ENCODE assay signal across 8 mouse cellular contexts in genomic region chr10:76344711-76345539, GRCm38 (mm10). TPM values are rescaled to one million over a fixed set of nuclear protein-coding genes. Genes with fewer than 3 reads are reported as not detected.
DNase-seq lines count a peak whose midpoint lies in the region; ATAC-seq and TF ChIP-seq lines count a peak whose summit lies in the region.

Gene Dip2a, minus strand, starts transcription at chr10:76345291.

- no peak for DNase-seq in Patski (ENCODE audit: low read depth, low spot score)
- peak; percentile 97 to 99 for DNase-seq in cerebellum, postnatal 14 days
- DNase-seq in frontal cortex, postnatal 25 days (ENCODE audit: low spot score in 2 of 2): peak; percentile 89 to 91
- DNase-seq in hindbrain, embryonic 14.5 days (ENCODE audit: low spot score): peak; percentile 97
- DNase-seq in layer of hippocampus, postnatal 36 days: peak; percentile 94 to 95
- DNase-seq in lung, postnatal 36 days: peak; percentile 97
- peak; percentile 94 for DNase-seq in retina, postnatal 1 day
- peak; percentile 91 to 95 for DNase-seq in urinary bladder, adult 18-20 months (ENCODE audit: low spot score in 2 of 2)

- H3K27ac ChIP-seq in hindbrain, embryonic 14.5 days: peak within 1 kb of the TSS; percentile 88

- peak within 1 kb of the TSS; percentile 75 for H3K4me3 ChIP-seq in hindbrain, embryonic 14.5 days (replicated peaks; ENCODE audit: low read length)

- peak within 1 kb of the TSS; percentile 81 for H3K9ac ChIP-seq in hindbrain, embryonic 14.5 days

- H3K4me2 ChIP-seq in hindbrain, embryonic 14.5 days (replicated peaks): peak within 1 kb of the TSS; percentile 82

- POLR2A ChIA-PET in Patski (lab: Charles Lee): interaction anchor here (1.1 kb wide), 1 partner anchor 15 kb away, joined by 4 read pairs; no protein-coding TSS in a partner anchor

- ATAC-seq in Patski: peak; percentile 91
- ATAC-seq in hindbrain, embryonic 14.5 days (ENCODE audit: low FRiP score): peak; percentile 94

- in situ Hi-C loops in Patski (cut with MboI; ENCODE audit: low pct_unique_long_range_greater_than_20kb): no loop called here

- no peaks in the 10 kb centered on the region for H3K36me3 ChIP-seq in hindbrain, embryonic 14.5 days (replicated peaks; ENCODE audit: control insufficient read depth, insufficient read depth)

- WGBS in hindbrain, embryonic 14.5 days: under 1% methylated on average over 87 of the region's 94 CpGs

- peak; percentile 40 for TF ChIP-seq CTCF in Patski (IDR thresholded peaks at IDR 0.05)

- CTCF ChIA-PET in Patski (lab: Charles Lee): interaction anchor here (1.3 to 2.1 kb wide), 2 partner anchors 16 to 47 kb away, joined by 4 to 9 read pairs; no protein-coding TSS in a partner anchor

- H3K27me3 ChIP-seq in Patski: no peaks in the 10 kb centered on the region
- H3K27me3 ChIP-seq in hindbrain, embryonic 14.5 days (ENCODE audit: control insufficient read depth, insufficient read depth, low read length): no peaks in the 10 kb centered on the region

- H3K9me3 ChIP-seq in hindbrain, embryonic 14.5 days (ENCODE audit: control insufficient read depth, low read length): no peaks in the 10 kb centered on the region

- peaks cover 17% of the 10 kb centered on the region for H3K4me1 ChIP-seq in hindbrain, embryonic 14.5 days (replicated peaks; ENCODE audit: control insufficient read depth, insufficient read depth, low read length)

RNA-seq across cellular contexts. Expression of gene Dip2a, which starts in this region (rescaled TPM):
- polyA plus RNA-seq in Patski (2021): 47.9 TPM
- 11.3 and 12.1 TPM in 2 replicates for polyA plus RNA-seq in hindbrain, embryonic 14.5 days (2014; fragmentation: Nextera tagmentation; extraction: Ambion mirVana)
- 10 to 100 TPM; 49.3 to 56.3 TPM for total RNA-seq in layer of hippocampus, postnatal 36 days (2021)
